Mouse (Mus musculus): ENCODE measurements around the gene Oas1c. TPM values are rescaled to one million over a fixed set of nuclear protein-coding genes. Genes with fewer than 3 reads are reported as not detected.
"Not testable (repeated sequence)": the region's sequence is repeated elsewhere in the genome, so short reads cannot be mapped to it uniquely, and the experiment has no call there.

Oas1c gene
- polyA plus RNA-seq, 1 experiment: 6.2 TPM

- Histone ChIP-seq H3K27me3 (ENCODE audit: control insufficient read depth, insufficient read depth, low read length) (no peaks in the 10 kb centered on the region), H3K4me1 (ENCODE audit: control insufficient read depth, insufficient read depth, insufficient read length) (peaks cover 7% of the 10 kb centered on the region; the same call in 1 of the 2 replicates), H3K4me3 (ENCODE audit: extremely low read depth, insufficient read depth, insufficient read length) (no peak overlapping the region), H3K36me3 (ENCODE audit: control insufficient read depth, insufficient read depth, low read length) (peaks cover 3% of the 10 kb centered on the region; the same call in 1 of the 2 replicates), H3K27ac (ENCODE audit: insufficient read depth, low read length) (no peak overlapping the region)
- WGBS: 71% methylated on average over 6 of the region's 6 CpGs
- TF ChIP-seq POLR2A (IDR thresholded peaks at IDR 0.05; ENCODE audit: low read depth, low read length): no peak
- DNase-seq (ENCODE audit: low read depth in 1 of 2, low spot score in 2 of 2): no peak
Measured at GRCm38 (mm10) chr5:120809171-120809570, 3.1 kb downstream of the Oas1c start.

- H3K36me3 ChIP-seq (ENCODE audit: control insufficient read depth, insufficient read depth, low read length): peaks cover 6% of the 10 kb centered on the region
- no peak overlapping the region for H3K27ac ChIP-seq (ENCODE audit: insufficient read depth, low read length)
- H3K4me1 ChIP-seq (ENCODE audit: control insufficient read depth, insufficient read depth, insufficient read length): no peaks in the 10 kb centered on the region
- WGBS: 100% methylated on average over 1 of the region's 1 CpGs
- peak; percentile 49 to 56 for DNase-seq (ENCODE audit: low read depth in 1 of 2, low spot score in 2 of 2)
- no peak overlapping the region for H3K4me3 ChIP-seq (ENCODE audit: extremely low read depth, insufficient read depth, insufficient read length)
- TF ChIP-seq CTCF (IDR thresholded peaks at IDR 0.05; ENCODE audit: extremely low read depth, insufficient read depth, insufficient read length, insufficient replicate concordance) (peak; percentile 50; the same call in 1 of the 2 replicates), POLR2A (IDR thresholded peaks at IDR 0.05; ENCODE audit: low read depth, low read length) (no peak)
- no peaks in the 10 kb centered on the region for H3K27me3 ChIP-seq (ENCODE audit: control insufficient read depth, insufficient read depth, low read length)
Measured at GRCm38 (mm10) chr5:120806458-120806857, 5.9 kb downstream of the Oas1c start.

- Histone ChIP-seq H3K36me3 (ENCODE audit: control insufficient read depth, insufficient read depth, low read length) (peaks cover 8% of the 10 kb centered on the region), H3K27ac (ENCODE audit: insufficient read depth, low read length) (no peak overlapping the region), H3K4me1 (ENCODE audit: control insufficient read depth, insufficient read depth, insufficient read length) (no peaks in the 10 kb centered on the region), H3K4me3 (ENCODE audit: extremely low read depth, insufficient read depth, insufficient read length) (no peak overlapping the region), H3K27me3 (ENCODE audit: control insufficient read depth, insufficient read depth, low read length) (no peaks in the 10 kb centered on the region)
- DNase-seq (ENCODE audit: low read depth in 1 of 2, low spot score in 2 of 2): no peak
- WGBS: 78% methylated on average over 2 of the region's 2 CpGs
- no peak for TF ChIP-seq POLR2A (IDR thresholded peaks at IDR 0.05; ENCODE audit: low read depth, low read length)
- TF ChIP-seq CTCF (IDR thresholded peaks at IDR 0.05; ENCODE audit: extremely low read depth, insufficient read depth, insufficient read length, insufficient replicate concordance): no peak
Measured at GRCm38 (mm10) chr5:120803596-120803995, 8.7 kb downstream of the Oas1c start.

GRCm38 (mm10) chr5:120798943-120799342 lies 13.4 kb downstream of the Oas1c start:
- not testable (repeated sequence) for H3K27ac ChIP-seq (ENCODE audit: insufficient read depth, low read length); H3K36me3 ChIP-seq (ENCODE audit: control insufficient read depth, insufficient read depth, low read length); DNase-seq (ENCODE audit: low read depth in 1 of 2, low spot score in 2 of 2); H3K4me1 ChIP-seq (ENCODE audit: control insufficient read depth, insufficient read depth, insufficient read length); H3K4me3 ChIP-seq (ENCODE audit: extremely low read depth, insufficient read depth, insufficient read length); H3K27me3 ChIP-seq (ENCODE audit: control insufficient read depth, insufficient read depth, low read length)
- 66% methylated on average over 2 of the region's 2 CpGs for WGBS

- H3K4me1 ChIP-seq (ENCODE audit: control insufficient read depth, insufficient read depth, insufficient read length); H3K36me3 ChIP-seq (ENCODE audit: control insufficient read depth, insufficient read depth, low read length); DNase-seq (ENCODE audit: low read depth in 1 of 2, low spot score in 2 of 2); H3K27ac ChIP-seq (ENCODE audit: insufficient read depth, low read length); H3K4me3 ChIP-seq (ENCODE audit: extremely low read depth, insufficient read depth, insufficient read length); H3K27me3 ChIP-seq (ENCODE audit: control insufficient read depth, insufficient read depth, low read length): not testable (repeated sequence)
- 80% methylated on average over 5 of the region's 5 CpGs for WGBS
Measured at GRCm38 (mm10) chr5:120798147-120798546, 14.2 kb downstream of the Oas1c start.

- not testable (repeated sequence) for H3K27me3 ChIP-seq (ENCODE audit: control insufficient read depth, insufficient read depth, low read length); H3K4me3 ChIP-seq (ENCODE audit: extremely low read depth, insufficient read depth, insufficient read length); H3K4me1 ChIP-seq (ENCODE audit: control insufficient read depth, insufficient read depth, insufficient read length); DNase-seq (ENCODE audit: low read depth in 1 of 2, low spot score in 2 of 2); H3K27ac ChIP-seq (ENCODE audit: insufficient read depth, low read length); H3K36me3 ChIP-seq (ENCODE audit: control insufficient read depth, insufficient read depth, low read length)
- 67% methylated on average over 9 of the region's 9 CpGs for WGBS
Measured at GRCm38 (mm10) chr5:120795480-120796034, 16.8 kb downstream of the Oas1c start, which contains the start of gene Oas1e. Gene Oas1e, minus strand, starts transcription at chr5:120795530.

GRCm38 (mm10) chr5:120793043-120793442 lies 19.3 kb downstream of the Oas1c start:
- Histone ChIP-seq H3K4me3 (ENCODE audit: extremely low read depth, insufficient read depth, insufficient read length) (no peak overlapping the region), H3K4me1 (ENCODE audit: control insufficient read depth, insufficient read depth, insufficient read length) (no peaks in the 10 kb centered on the region; the same call in 1 of the 2 replicates), H3K27me3 (ENCODE audit: control insufficient read depth, insufficient read depth, low read length) (no peaks in the 10 kb centered on the region), H3K36me3 (ENCODE audit: control insufficient read depth, insufficient read depth, low read length) (no peaks in the 10 kb centered on the region), H3K27ac (ENCODE audit: insufficient read depth, low read length) (no peak overlapping the region)
- 7% methylated on average over 2 of the region's 2 CpGs for WGBS
- TF ChIP-seq CTCF (IDR thresholded peaks at IDR 0.05; ENCODE audit: extremely low read depth, insufficient read depth, insufficient read length, insufficient replicate concordance) (peak; percentile 53; the same call in 1 of the 2 replicates), POLR2A (IDR thresholded peaks at IDR 0.05; ENCODE audit: low read depth, low read length) (no peak)
- peak in 1 of 2 experiments; percentile 25 for DNase-seq (ENCODE audit: low read depth in 1 of 2, low spot score in 2 of 2)
